Mouse (Mus musculus): ENCODE data around the gene Rrp12.

DNA sequence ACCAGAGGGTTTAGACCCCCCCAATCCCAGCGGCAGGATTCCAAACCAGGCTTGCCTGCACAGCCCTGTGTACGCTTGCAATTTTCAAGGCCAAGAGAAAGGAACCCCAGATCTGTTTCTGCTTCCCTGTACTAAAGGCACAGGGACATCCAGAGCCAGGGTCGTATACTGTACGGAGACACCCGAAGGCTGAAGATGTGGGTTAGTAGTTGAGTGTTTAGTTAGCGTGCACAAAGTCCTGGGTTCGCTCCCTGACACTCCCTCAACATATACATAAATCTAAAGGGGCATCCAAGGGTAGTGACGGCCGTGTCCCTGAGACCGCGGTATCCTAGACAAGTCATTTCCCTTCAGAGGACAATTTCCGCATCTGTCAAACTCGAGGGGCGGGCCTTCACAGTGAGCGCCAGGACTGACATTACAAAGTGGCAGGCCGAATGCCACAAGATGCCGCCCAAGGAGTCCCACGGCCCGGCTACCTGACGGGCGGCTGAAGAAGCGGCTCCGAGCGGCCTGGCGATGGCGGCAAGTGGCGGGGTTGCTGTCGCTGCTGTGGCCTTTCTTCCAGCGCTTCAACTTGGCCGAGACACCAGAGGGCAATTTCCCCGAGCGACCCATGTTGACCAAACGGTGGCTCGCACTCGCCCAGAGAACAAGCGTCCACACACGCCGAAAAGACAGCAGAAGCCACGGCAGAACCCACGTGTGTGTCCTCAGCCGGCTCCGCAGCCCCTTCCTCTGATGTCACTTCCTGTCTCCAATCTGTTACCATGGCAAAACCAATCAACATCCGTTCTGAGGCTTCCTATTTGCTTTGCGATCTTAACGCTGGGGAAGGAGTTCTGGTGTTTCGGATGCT lies at the start of gene Rrp12:
- TF ChIP-seq CTCF (IDR thresholded peaks at IDR 0.05) = no peak
- TF ChIP-seq EP300 (IDR thresholded peaks at IDR 0.05) = peak; percentile 33
